Mouse (Mus musculus): ENCODE results near the gene Ano4.

- TF ChIP-seq GATA1 (IDR thresholded peaks at IDR 0.05; ENCODE audit: borderline replicate concordance, low read length) (no peak), FLI1 (IDR thresholded peaks at IDR 0.05; ENCODE audit: low read length) (no peak)
Measured at GRCm38 (mm10) chr10:89256762-89257456, 87.7 kb downstream of the Ano4 start.

Data from megakaryocyte, embryonic 14.5 days (primary cell).